Mouse (Mus musculus) CD4-positive, CD25-positive, alpha-beta regulatory T cell, adult 4 months (primary cell): ENCODE measurements around the gene Phtf2. TPM values are rescaled to one million over a fixed set of nuclear protein-coding genes. Genes with fewer than 3 reads are reported as not detected.
A peak's percentile ranks its signal among the peaks of the same experiment; 100 is the strongest.
"Not testable (repeated sequence)": the region's sequence is repeated elsewhere in the genome, so short reads cannot be mapped to it uniquely, and the experiment has no call there.

Experiments
- ATAC-seq: one replicate; pipeline ENCODE4 v1.8.0; 2017
- polyA plus RNA-seq, 2 experiments: library from polyadenylated mRNA; unstranded; fragments of 100-300 nt; shearing (Covaris generic); gene quantifications; one replicate each; pipeline ENCODE4 v1.2.1; 2017

Gene Phtf2
- polyA plus RNA-seq, 2 experiments from 2014 or later = 46.0 to 49.2 TPM

- ATAC-seq = peak; percentile 78
These were observed 17.5 kb downstream of the Phtf2 start for GRCm38 (mm10) chr5:20864216-20864969.

- ATAC-seq = no peak
These were observed 20.0 kb downstream of the Phtf2 start for GRCm38 (mm10) chr5:20861901-20862300.

- no peak for ATAC-seq
These were observed 21.4 kb downstream of the Phtf2 start for GRCm38 (mm10) chr5:20860565-20860964.

- no peak for ATAC-seq
These were observed 23.5 kb downstream of the Phtf2 start for GRCm38 (mm10) chr5:20858404-20858803.

GRCm38 (mm10) chr5:20855066-20855465 is 26.9 kb downstream of the Phtf2 start:
- no peak for ATAC-seq

GRCm38 (mm10) chr5:20847010-20847409 is 34.9 kb downstream of the Phtf2 start:
- ATAC-seq = no peak

GRCm38 (mm10) chr5:20843816-20844215 is 38.1 kb downstream of the Phtf2 start:
- ATAC-seq = no peak

GRCm38 (mm10) chr5:20843405-20843804 is 38.5 kb downstream of the Phtf2 start:
- ATAC-seq = no peak

- ATAC-seq = peak; percentile 62
These were observed 44.8 kb downstream of the Phtf2 start for GRCm38 (mm10) chr5:20837082-20837481.

- ATAC-seq = no peak
These were observed 47.5 kb downstream of the Phtf2 start for GRCm38 (mm10) chr5:20834399-20834798.

- ATAC-seq = no peak
These were observed 50.5 kb downstream of the Phtf2 start for GRCm38 (mm10) chr5:20831433-20831832.

- no peak for ATAC-seq
These were observed 51.2 kb downstream of the Phtf2 start for GRCm38 (mm10) chr5:20830717-20831116.

GRCm38 (mm10) chr5:20821647-20822046 is 60.3 kb downstream of the Phtf2 start:
- ATAC-seq = no peak

- ATAC-seq = no peak
These were observed 60.8 kb downstream of the Phtf2 start for GRCm38 (mm10) chr5:20821122-20821521.

GRCm38 (mm10) chr5:20815094-20815493 is 66.8 kb downstream of the Phtf2 start:
- ATAC-seq = no peak

GRCm38 (mm10) chr5:20810449-20810848 is 71.5 kb downstream of the Phtf2 start:
- ATAC-seq = no peak

- no peak for ATAC-seq
These were observed 86.0 kb downstream of the Phtf2 start for GRCm38 (mm10) chr5:20795932-20796331.

- peak; percentile 81 for ATAC-seq
These were observed 90.0 kb downstream of the Phtf2 start for GRCm38 (mm10) chr5:20791793-20792554.

GRCm38 (mm10) chr5:20786471-20786870 is 95.5 kb downstream of the Phtf2 start:
- ATAC-seq = not testable (repeated sequence)

- ATAC-seq = no peak
These were observed 100.8 kb downstream of the Phtf2 start for GRCm38 (mm10) chr5:20781116-20781515.

- no peak for ATAC-seq
These were observed 102.7 kb downstream of the Phtf2 start for GRCm38 (mm10) chr5:20779191-20779590.

GRCm38 (mm10) chr5:20778274-20778984 is 103.5 kb downstream of the Phtf2 start:
- ATAC-seq = no peak

- no peak for ATAC-seq
These were observed 108.6 kb downstream of the Phtf2 start for GRCm38 (mm10) chr5:20773341-20773740.
